Mouse (Mus musculus) limb, embryonic 11.5 days (tissue): ENCODE measurements around the gene Pex11b. TPM values are rescaled to one million over a fixed set of nuclear protein-coding genes. Genes with fewer than 3 reads are reported as not detected.

Source experiments
- polyA plus RNA-seq: library from polyadenylated mRNA; unstranded; fragments of >200 nt; fragmentation: Nextera tagmentation; extraction: Ambion mirVana; gene quantifications from 2 replicates; pipeline ENCODE4 v1.2.1, GENCODE M21; 2014

The Pex11b gene
- polyA plus RNA-seq, 1 experiment from 2014 or later: 48.4 TPM

Other genes starting within 250 kb of the Pex11b start
- not detected in 2 replicates for gene BC107364, start 183.1 kb upstream of the Pex11b start, polyA plus RNA-seq
- 1.7 and 1.8 TPM in 2 replicates for gene Hfe2, start 110.2 kb upstream of the Pex11b start, polyA plus RNA-seq
- 54.4 and 57.9 TPM in 2 replicates for gene Txnip, start 77.4 kb upstream of the Pex11b start, polyA plus RNA-seq
- 0.69 and 1.0 TPM in 2 replicates for gene Gm16253, start 58.4 kb upstream of the Pex11b start, polyA plus RNA-seq
- 18.8 and 22.8 TPM in 2 replicates for gene Polr3gl, start 41.2 kb upstream of the Pex11b start, polyA plus RNA-seq
- 1.5 and 1.7 TPM in 2 replicates for gene Ankrd34a, start 38.7 kb upstream of the Pex11b start, polyA plus RNA-seq
- 5.7 and 6.4 TPM in 2 replicates for gene Lix1l, start 34.2 kb upstream of the Pex11b start, polyA plus RNA-seq
- gene Rbm8a, start 5.4 kb upstream of the Pex11b start, polyA plus RNA-seq: 240 and 241 TPM in 2 replicates
- 0.11 and 0.34 TPM in 2 replicates for gene Gm42957, start 98 bp downstream of the Pex11b start, polyA plus RNA-seq
- gene Itga10, start 10.2 kb downstream of the Pex11b start, polyA plus RNA-seq: 0.92 and 0.96 TPM in 2 replicates
- 0.31 and 0.45 TPM in 2 replicates for gene Ankrd35, start 34.8 kb downstream of the Pex11b start, polyA plus RNA-seq
- 41.4 and 42.8 TPM in 2 replicates for gene Pias3, start 61.0 kb downstream of the Pex11b start, polyA plus RNA-seq
- gene Nudt17, start 73.2 kb downstream of the Pex11b start, polyA plus RNA-seq: 8.9 and 10.8 TPM in 2 replicates
- 38.1 and 42.8 TPM in 2 replicates for gene Polr3c, start 92.3 kb downstream of the Pex11b start, polyA plus RNA-seq
- 70.0 and 70.7 TPM in 2 replicates for gene Rnf115, start 92.3 kb downstream of the Pex11b start, polyA plus RNA-seq
- gene Pdzk1, start 193.9 kb downstream of the Pex11b start, polyA plus RNA-seq: not detected in 2 replicates
- 0.20 and 0.21 TPM in 2 replicates for gene Cd160, start 194.0 kb downstream of the Pex11b start, polyA plus RNA-seq